Mouse (Mus musculus): ENCODE results near the gene Ern1.

Ern1 gene

DNA sequence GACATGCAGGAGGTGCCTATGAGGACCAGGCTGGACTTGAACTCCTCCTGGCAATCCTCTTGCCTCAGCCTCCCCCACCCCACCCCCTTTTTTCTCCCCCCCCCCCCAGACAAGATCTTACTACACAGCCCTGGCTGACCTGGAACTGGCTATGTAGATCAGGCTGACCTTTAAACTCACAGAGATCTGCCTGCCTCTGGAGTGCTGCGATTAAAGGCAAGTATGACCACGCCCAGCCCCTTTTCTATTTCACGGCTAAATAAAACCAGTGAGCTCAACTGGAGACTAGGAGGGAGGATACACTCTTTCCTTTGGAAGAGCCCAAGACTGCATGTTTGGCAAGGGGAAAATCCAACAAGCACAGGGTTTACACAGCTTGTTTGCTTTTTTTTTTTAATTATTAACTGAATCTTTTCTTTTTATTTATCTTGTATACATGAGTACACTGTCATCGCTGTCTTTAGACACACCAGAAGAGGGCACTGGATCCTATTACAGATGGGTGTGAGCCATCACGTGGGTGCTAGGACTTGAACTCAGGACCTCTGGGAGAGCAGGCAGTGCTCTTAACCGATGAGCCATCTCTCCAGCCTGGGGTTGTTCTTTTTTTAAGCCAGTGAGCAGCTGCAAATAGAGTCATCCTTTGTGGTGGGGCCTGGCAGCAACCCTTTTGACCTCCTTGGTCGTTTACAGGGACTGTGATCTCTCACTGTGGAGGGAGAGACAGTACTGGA lies 94.9 kb downstream of the Ern1 start:
- no peak for DNase-seq (ENCODE audit: extremely low read depth, insufficient read length, low spot score)

DNA sequence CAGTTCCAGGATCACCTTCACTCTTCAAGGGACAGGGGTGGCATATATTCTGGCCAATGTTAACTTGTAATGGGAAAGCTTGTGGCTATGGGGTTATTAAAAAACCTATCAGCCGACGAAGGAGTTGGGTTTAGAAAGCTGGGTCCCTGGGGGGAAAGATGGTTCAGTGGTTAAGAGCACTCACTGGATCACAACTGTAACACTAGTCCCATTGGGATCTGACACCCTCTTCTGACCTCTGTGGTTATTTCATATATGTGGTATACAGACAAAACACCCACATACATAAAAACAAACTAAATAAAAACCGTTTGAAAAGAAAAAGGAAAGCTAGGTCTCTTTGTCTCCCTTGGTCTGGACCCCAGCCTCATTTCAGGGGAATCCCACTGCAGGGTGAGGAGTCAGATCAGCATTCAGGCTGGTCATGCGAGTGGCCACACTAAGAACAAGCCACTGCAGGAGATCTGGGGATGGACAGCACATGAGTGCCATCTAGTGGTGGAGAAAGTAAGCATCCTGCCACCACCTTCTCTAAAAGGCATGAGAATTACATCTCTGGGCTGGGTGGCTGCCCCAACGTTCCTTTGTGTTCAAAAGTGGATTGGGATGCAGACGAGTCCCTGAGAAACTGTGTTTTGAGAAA lies 96.0 kb downstream of the Ern1 start:
- peak; percentile 44 for DNase-seq (ENCODE audit: extremely low read depth, insufficient read length, low spot score)

DNA sequence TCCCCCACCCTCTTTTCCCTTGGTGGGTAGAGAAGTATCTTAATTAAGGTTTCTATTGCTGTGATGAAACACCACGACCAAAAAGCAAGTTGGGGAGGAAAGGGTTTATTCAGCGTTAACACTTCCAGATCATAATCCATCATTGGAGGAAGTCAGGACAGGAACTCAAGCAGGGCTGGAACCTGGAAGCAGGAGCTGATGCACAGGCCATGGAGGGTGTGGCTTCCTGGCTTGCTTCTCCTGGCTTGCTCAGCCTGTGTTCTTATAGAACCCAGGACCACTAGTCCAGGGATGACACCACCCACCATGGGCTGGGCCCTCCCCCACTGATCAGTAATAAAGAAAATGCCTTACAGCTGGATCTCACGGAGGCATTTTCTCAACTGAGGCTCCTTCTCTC lies 96.9 kb downstream of the Ern1 start:
- DNase-seq (ENCODE audit: extremely low read depth, insufficient read length, low spot score), result no peak

DNA sequence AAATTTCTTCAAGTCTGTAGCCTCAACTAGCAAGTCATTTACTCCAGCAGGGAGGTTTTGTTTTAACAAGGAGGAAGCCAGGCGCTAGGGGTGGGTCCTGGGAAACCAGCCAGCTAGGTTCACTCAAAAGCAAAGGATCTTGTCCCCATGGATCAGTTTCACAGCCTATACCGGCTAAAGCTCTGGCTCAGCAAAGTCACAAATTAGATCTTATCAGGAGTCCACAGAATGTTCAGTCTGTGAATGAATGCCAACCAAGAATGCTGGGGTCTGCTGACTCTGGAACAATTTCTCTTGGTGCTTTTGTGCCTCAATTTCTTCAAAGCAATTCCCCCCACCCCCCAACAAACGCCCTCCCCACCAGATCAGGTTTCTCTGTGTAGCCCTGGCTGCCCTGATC lies 98.0 kb downstream of the Ern1 start:
- no peak for DNase-seq (ENCODE audit: extremely low read depth, insufficient read length, low spot score)

DNA sequence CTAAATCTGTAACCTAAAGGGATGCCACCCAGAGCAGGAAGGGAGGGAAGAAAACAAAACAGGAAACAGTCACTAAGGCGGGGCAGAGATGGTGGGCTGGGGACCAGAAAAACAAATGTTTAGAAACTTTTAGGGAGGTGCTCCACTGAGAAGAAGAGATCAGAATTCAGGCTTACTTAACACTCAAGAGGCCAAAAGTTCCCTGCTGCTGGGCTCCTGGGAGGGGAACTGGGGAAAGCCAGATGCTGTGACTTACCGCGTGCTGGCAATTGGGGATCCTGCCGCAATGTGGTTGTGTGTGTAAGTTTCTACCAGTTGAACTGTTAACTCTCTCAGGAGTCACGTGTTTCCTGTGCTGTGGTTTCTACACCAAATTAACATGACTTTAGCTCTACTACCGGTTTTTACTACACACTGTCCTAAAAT lies 99.8 kb downstream of the Ern1 start, which contains the start of gene Icam2:
TSS of gene Icam2 (minus strand) at position 285 of the 426 bp plus-strand sequence.
- DNase-seq (ENCODE audit: extremely low read depth, insufficient read length, low spot score), result no peak

DNA sequence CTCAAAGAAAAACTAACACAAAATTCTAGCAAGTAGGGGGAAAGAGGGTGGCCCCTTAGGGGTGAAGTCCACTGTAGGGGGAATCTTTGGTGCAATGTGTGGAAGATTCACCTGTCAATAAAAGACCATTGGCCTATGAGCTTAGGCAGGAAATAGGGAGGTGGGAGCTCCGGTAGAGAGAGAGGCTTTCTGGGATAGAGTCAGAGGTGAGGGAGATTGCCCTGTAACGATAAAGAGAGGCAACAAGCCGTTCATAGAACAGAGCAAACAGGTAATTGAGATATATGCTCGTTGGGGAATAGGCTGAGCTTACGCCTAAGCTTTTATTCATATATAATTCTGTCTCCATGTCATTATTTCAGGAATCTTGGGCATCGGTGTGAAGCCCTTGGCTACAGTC lies 100.6 kb downstream of the Ern1 start:
- no peak for DNase-seq (ENCODE audit: extremely low read depth, insufficient read length, low spot score)

DNA sequence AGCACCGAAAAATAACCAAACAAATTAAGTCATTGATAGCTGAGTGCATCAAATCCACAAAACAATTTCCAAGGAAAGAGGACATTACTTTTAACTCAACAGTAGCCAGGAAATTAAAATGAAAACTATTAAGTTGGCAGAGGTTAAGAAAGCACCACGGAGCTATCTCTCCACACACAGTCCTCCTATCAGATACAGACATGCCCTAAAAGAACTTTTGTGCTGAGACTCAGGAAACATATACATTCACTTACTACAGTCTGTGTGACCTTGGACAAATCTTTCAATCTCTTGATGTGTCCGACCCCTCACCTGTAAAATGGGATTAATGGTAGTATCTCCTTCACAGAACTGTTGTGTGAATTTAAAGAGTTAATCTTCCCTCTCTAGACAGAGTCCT lies 101.2 kb downstream of the Ern1 start:
- DNase-seq (ENCODE audit: extremely low read depth, insufficient read length, low spot score), result no peak

DNA sequence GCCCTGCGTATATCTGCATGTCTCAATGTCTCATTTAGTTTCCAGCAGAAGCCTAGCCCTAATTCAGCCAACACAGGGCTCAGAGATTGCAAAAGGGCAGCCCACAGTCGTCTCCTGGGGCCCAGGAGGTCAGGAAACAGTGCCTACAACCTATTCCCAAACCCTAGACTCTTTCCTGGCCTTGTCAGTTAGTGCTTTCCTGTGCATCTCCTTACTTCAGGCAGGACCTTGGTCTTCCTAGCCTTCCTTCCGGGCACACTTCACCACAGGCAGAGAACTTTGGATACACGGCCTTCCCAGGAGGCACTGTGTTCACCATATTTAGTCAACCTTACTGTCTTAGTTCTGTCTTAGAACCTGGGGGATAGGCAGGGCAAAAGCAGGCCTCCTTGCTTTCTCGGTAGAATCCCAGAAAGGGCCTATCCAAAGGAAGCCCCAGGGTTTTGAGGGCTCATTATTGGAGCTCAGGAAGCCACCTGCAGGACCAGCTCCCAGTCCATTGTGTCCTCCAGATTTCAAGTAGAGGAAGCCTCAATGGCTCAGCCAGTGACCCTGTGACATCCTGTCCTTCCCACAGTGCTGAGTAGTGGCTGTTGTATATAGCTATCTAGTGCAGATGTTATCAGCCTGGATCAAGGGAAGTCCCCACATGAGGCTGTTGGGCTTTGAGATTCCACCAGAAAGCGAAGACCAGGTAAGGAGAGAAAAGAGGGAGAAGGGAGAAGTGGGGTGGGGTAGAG lies 104.4 kb downstream of the Ern1 start:
- no peak for DNase-seq (ENCODE audit: extremely low read depth, insufficient read length, low spot score)

DNA sequence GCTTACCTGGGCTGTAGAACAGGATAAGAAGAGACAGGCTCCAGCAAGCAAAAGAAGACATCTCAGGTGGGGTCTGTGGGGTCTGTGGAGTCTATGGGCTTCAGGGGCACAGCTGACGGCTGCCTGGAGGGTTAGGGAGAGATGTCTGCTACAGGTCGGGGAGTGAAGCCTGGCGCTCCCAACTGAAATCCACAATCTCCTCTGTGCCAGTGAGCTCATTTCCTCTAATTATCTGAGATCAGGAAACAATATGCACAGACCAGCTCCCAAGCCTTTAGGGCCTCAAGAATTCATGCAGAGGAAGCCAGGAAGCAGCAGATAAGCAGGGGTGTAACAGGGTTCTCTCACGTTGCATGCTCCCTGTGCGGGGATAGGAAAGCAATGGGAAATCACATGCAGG lies 105.2 kb downstream of the Ern1 start:
- no peak for DNase-seq (ENCODE audit: extremely low read depth, insufficient read length, low spot score)

DNA sequence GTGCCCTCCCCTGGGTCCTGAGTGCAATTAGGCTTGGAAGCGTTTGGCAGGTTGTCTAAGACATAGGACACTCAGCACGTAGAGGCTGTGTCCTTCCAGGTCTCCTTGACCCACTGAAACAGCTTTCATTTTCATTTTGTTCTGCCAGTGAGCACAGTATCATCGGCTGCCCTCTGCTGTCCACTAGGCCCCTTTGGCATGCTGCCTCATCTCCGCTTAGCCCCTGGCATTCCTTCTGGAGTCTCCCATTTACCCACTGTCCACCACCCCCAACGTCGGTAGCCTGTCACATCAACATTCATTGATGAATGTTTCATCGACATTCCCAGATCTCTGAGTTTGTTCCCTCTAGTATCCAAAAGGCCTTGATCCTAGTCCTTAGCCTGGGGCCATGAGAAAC lies 105.8 kb downstream of the Ern1 start:
- DNase-seq (ENCODE audit: extremely low read depth, insufficient read length, low spot score), result no peak

DNA sequence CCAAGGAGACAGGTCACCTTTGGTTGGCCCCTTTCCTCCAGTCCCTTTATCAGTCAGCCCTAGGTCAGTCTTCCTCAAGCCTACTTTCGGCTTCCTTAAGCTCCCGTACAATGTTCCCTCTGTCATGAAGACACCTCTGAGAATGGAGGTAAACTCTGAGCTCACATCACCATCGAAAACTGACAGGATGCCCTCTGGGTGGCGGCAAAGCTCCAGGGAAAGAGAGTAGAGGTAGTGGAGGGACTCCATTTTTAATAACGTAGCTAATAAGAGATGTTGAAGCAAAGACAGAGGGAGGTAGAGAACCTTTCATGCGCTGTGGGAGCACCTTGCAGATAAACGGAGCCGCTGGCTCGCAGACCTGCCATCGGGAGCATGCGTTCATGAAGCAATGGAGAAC lies 106.6 kb downstream of the Ern1 start:
- DNase-seq (ENCODE audit: extremely low read depth, insufficient read length, low spot score), result no peak

DNA sequence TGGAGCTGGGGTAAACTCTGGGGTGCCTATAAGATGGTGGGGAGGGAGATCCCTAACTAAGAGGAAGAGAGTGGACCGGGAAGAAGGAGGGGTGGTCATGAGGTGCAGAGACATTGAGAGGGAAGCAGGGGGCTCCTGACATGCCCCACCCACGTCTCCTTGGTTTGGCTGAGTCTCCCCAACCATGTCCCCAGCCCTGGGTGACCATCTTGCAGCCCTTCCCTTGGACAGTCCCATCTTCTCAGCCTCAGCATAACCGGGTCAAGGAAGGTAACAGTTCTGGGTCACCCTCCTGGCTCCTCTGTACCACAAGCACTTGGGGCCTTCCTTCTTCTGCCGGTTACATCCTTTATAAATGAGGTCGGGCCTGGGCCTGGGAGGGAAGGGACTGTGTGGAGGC lies 112.7 kb downstream of the Ern1 start:
- DNase-seq (ENCODE audit: extremely low read depth, insufficient read length, low spot score), result no peak

DNA sequence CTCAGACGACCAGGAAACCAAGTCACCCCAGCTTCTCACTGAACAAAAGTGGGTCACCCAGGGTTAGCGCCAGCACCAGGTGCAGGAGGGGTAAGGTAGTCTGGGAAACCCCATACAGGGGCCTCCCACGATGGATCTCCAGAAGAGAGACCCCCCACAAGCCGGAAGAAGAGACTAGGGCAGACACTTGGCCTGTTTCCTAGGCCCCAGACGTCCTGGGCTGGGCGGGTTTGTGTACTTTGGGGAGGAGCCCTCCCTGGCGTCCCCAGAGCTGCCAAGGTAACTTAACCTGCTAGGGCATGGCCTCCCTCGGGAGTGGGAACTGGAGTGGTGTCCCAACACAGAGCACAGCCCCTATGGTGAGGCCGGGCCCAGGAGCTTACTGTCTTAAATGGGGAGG lies 113.1 kb downstream of the Ern1 start:
- DNase-seq (ENCODE audit: extremely low read depth, insufficient read length, low spot score), result no peak

DNA sequence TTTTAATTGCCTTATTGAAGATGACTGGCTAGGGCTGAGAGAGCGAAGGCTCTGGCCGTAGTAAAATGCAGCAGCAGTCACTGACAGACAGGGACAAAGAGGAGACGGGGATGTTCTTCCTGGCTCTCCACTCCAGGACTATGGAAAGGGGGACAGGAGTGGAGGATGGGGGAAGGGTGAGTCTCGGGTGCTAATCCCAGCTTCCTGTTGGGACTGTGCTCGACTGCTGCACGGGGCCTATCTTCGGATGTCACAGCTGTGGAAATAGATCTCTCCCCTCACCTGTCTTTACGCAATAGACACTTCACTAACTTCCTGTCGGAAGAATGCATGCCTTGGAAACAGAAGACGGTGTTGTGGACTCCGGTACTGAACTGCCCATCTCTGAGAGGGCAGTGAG lies 113.7 kb downstream of the Ern1 start:
- DNase-seq (ENCODE audit: extremely low read depth, insufficient read length, low spot score), result no peak

DNA sequence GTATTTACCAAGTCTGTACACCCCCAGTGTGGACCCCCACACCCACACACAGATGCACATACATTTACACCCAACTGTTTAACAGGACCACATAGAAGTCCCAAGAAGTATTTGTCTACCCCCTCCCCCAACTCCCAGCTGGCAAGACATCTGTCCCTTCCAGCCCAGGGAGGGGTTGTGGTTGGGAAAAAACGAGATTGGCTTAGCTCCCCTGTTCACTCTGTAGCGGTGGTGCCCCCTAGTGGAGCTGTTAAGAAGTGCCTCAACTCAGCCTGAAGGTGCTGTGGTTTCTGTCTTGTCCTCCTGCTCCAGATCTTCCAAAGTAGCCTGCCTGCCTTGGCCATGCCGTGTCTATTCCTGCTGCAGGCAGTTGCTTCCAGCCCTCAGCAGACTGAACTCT lies 121.3 kb downstream of the Ern1 start:
- DNase-seq (ENCODE audit: extremely low read depth, insufficient read length, low spot score), result peak; percentile 26

DNA sequence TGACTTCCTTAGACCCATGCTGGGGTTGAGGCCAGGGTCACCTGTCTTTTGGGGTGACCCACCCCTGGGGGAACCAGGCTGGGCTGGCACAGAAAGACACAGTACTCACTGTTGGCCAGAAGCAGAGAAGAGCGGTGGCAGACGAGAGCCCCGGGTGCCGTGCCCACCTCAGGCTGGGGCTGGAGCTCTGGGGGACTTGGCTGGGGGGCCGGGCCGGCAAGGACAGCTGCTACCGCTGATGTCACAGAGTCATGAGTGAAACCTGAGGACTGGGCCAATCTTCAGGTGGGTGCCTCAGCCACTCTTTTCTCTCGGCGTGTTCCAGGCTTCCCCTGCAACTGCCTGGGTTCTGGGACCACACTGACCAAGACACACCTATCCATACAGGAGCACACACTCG lies 122.3 kb downstream of the Ern1 start, which contains the start of gene Prr29:
TSS of gene Prr29 (plus strand) at position 107 of the 400 bp plus-strand sequence.
- DNase-seq (ENCODE audit: extremely low read depth, insufficient read length, low spot score), result no peak

DNA sequence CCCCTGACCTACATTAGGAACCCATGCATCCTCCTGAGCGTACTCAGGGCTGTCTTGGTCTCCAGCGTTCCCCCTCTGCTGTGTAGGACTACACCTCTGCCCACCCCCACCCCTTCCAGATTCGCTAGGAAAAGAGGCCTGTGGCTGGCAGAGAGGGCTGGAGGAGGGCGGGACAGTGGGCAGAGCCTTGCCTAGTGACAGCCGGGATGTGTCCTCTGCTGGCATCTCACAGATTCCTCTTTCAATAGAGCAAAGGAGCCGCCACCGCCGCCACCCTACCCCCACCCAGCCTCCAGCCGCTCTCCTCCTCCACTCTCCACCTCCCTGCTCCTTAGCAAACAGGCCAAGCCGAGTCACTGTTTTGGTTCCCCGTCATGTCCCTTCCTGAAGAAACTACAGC lies 122.9 kb downstream of the Ern1 start:
- DNase-seq (ENCODE audit: extremely low read depth, insufficient read length, low spot score), result peak; percentile 26

DNA sequence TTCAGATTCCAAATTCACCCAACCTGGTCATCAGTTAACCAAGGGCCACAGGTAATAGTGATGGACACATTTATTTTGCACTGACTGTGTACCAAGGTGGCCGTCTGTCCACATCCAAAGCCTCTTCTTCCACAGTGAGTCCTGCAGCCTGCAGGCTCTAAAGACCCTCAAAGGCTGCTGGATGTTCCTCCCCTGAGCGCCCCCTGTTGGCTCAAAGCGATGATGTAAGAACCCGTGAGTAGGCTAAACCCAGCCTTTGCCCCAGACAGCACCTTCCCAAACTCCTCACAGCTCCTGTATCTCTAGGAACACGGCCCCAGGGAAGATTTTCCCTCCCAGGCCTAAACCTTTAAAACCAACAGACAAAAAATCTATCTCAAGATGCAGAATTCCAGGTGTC lies 128.3 kb downstream of the Ern1 start:
- no peak for DNase-seq (ENCODE audit: extremely low read depth, insufficient read length, low spot score)

DNA sequence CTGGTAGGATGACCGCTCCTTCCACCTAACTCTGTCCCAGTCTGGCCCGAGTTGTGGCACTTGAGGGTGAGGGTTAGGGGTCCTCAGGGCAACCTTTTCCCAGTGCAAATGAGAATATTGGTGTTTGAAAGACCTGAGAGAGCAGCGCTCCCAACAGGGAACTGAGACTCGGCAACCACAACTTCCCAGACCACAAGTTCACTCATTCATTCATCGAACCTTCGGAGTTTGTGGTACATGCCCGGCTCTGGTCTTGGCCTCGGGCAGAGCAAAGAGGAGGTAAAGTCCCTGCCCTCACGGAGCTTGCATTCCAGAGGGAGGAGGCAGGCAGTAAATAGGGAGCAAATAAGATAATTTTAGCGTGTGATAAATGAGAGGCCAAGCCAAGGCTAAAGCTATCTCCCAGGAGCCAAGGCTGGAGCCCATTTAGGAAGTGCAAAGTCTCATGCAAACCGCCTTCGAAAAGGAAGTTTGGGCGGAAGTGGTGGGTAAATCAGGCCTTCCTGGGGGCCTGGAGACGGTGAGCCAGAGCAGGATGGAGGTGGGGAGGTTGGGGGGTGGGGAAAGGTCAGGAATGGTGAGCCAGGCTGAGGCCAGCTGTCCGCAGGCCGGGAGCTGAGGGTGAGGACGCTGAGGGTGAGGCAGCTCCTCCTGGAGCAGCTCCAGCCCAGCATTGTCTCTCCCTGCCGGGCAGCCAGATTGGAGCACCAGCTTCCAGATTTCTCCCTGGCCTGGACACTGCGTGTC lies 132.1 kb downstream of the Ern1 start:
- no peak for DNase-seq (ENCODE audit: extremely low read depth, insufficient read length, low spot score)

DNA sequence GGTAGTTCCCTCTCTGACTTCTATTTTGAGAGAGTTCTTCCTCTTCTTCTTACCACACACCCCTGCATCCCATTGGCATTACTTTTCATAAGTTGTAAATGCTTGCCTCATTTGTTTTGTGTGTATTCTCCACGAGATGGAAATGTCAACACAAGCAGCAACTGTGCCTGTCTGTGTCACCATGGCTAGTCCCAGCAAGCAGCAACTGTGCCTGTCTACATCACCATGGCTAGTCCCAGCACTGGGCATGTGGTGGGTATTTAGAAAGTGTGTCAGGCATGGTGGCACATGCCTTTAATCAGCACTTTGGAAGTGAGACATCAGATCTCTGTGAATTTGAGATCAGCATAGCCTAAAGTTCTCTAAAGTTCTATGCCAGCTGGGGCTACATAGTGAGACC lies 133.5 kb downstream of the Ern1 start:
- no peak for DNase-seq (ENCODE audit: extremely low read depth, insufficient read length, low spot score)

DNA sequence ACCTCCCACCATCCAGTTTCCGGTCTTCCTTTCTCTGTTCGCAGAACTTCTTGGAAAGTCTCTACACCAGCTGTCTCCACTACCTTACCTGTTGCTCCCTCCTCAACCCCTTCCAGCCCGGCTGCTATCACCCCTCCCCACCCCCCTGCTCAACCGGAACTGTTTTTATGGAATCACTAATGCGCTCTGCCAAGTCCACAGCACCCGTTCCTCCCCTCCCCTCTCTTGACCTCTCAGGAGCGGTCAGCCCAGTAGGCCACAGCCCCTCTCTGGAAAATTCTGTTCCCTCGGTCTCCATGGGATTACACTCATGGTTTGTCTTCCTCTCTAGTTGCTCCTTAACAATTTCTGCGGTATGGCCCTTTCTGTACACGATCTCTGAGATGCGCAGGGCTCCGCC lies 134.5 kb downstream of the Ern1 start, which contains the start of gene Scn4a:
TSS of gene Scn4a (minus strand) at position 101 of the 400 bp plus-strand sequence.
- no peak for DNase-seq (ENCODE audit: extremely low read depth, insufficient read length, low spot score)

All from 3134 (cell line).